Mouse (Mus musculus) CD4-positive helper T cell, adult 2 months (primary cell): ENCODE measurements at regions not wholly inside any gene's neighbourhood (a gene's known extent, or its start where the extent isn't known, plus 50 kb on each side); places are given as distances from the start of the nearest gene placed in this dataset.

ENCODE experiments used
- DNase-seq: peaks from one replicate; pipeline ENCODE4 v3.0.0-alpha.2; 2012; ENCODE audit warnings: low read depth, missing footprints, low spot score

- DNase-seq = no peak
Measured at GRCm38 (mm10) chr12:25234636-25235035, 137.7 kb upstream of the Id2 start.

GRCm38 (mm10) chr12:25233027-25233535 lies 136.1 kb upstream of the Id2 start:
- DNase-seq = no peak

- no peak for DNase-seq
Measured at GRCm38 (mm10) chr12:25232358-25233026, 135.6 kb upstream of the Id2 start.

GRCm38 (mm10) chr12:25228708-25229107 lies 131.8 kb upstream of the Id2 start:
- DNase-seq = no peak

GRCm38 (mm10) chr12:25227736-25228135 lies 130.8 kb upstream of the Id2 start:
- peak; percentile 26 for DNase-seq

- no peak for DNase-seq
Measured at GRCm38 (mm10) chr12:25224644-25225043, 127.7 kb upstream of the Id2 start.

- no peak for DNase-seq
Measured at GRCm38 (mm10) chr12:25224201-25224600, 127.3 kb upstream of the Id2 start.

- DNase-seq = no peak
Measured at GRCm38 (mm10) chr12:25223539-25223938, 126.6 kb upstream of the Id2 start.

- DNase-seq = no peak
Measured at GRCm38 (mm10) chr12:25220780-25221106, 123.8 kb upstream of the Id2 start.

GRCm38 (mm10) chr12:25220096-25220779 lies 123.3 kb upstream of the Id2 start:
- DNase-seq = no peak

- no peak for DNase-seq
Measured at GRCm38 (mm10) chr12:25219546-25219945, 122.6 kb upstream of the Id2 start.

- peak; percentile 67 for DNase-seq
Measured at GRCm38 (mm10) chr12:25216792-25217516, 120.0 kb upstream of the Id2 start.

- no peak for DNase-seq
Measured at GRCm38 (mm10) chr12:25215266-25215665, 118.3 kb upstream of the Id2 start.

- no peak for DNase-seq
Measured at GRCm38 (mm10) chr12:25213782-25214478, 117.0 kb upstream of the Id2 start.

GRCm38 (mm10) chr12:25211331-25211730 lies 114.4 kb upstream of the Id2 start:
- DNase-seq = no peak

GRCm38 (mm10) chr12:25210597-25210996 lies 113.7 kb upstream of the Id2 start:
- no peak for DNase-seq

- DNase-seq = no peak
Measured at GRCm38 (mm10) chr12:25209333-25209728, 112.4 kb upstream of the Id2 start.

- DNase-seq = peak; percentile 26
Measured at GRCm38 (mm10) chr12:25208670-25209332, 111.9 kb upstream of the Id2 start.

GRCm38 (mm10) chr12:25203371-25204067 lies 106.6 kb upstream of the Id2 start:
- no peak for DNase-seq

GRCm38 (mm10) chr12:25200161-25200560 lies 103.2 kb upstream of the Id2 start:
- DNase-seq = no peak

GRCm38 (mm10) chr12:25197757-25198156 lies 100.8 kb upstream of the Id2 start:
- no peak for DNase-seq
